Mouse (Mus musculus) embryo, embryonic 11 days (tissue): ENCODE measurements around the gene Zar1.
"Not testable (repeated sequence)": the region's sequence is repeated elsewhere in the genome, so short reads cannot be mapped to it uniquely, and the experiment has no call there.

Experiments used
- DNase-seq: peaks from one replicate; pipeline ENCODE4 v3.0.0-alpha.2; 2015

Zar1 gene

DNA sequence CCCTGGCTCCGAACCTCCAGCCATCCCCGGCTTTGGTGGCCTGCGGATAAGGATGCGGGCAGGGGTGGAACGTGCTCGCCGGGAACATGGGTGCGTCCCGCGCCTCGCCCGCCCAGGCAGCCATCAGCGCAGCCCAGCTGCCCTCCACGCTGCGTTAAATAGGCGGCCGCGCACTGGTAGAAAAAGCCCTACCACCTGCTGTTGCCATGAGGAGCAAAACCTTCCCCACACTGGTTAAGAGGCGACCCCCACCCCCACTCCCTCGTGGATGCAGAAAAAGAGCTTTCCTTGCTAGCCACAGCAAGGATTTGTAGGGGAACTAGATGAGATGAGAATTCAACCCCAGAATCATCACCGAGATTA is at the start of gene Zar1:
Gene Zar1 (minus strand): TSS at position 285 of the 363 bp plus-strand sequence.
- DNase-seq: peak; percentile 30

DNA sequence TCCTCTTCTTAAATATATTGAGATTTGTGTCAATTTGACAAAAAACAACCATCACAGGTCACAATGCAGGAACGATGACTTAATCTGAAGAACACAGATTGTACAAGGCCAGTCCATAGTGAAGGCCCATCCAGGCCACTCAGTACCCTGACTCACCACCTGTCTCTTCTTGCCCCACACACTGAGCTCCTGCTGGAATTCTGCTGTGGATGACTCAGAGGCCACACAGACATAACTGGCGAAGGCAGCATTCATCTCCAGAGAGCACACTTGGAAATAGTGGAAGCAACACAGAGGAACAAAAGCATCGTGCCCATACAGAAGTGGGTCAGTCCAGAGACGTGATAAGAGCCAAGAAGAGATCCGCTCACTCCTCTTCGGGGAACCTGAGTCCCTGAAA is 49.0 kb upstream of the Zar1 start:
- DNase-seq: no peak

DNA sequence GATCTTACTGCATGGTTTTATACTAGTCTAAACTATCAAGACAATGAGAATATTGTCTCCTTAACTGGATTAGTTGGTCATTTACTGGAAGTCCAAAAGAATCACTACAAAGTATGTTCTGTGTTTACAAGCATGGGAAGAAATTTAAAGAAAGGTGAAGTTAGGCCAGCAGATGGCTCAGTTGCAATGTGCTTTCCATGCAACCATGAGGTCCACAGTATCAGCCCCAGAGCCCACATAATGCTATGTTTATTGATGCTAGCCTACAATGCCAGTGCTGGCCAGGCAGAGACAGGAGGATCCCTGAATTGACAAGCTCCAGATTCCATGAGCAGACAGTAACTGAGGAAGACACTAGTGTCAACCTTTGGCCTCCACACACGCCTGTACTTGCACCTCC is 40.0 kb upstream of the Zar1 start:
- DNase-seq: no peak

DNA sequence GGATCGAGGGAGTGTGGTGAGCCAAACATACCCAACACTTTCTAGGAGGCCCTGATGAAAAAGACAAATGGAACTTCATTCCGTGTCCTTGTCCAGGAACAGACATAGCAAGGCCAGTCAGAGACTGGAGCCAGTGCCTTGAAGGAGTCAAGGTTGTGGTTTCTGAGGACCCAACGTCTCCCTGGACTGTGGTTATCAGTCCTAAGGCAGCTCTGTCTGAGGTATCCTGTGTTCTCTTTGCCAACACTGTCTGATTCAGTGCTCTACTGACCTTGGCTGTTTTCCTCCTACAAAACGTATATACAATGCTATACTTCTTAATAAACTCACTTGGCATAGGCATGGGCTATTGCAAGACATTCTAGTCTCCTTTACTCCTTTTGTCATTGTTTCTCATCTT is 36.4 kb upstream of the Zar1 start:
- DNase-seq: no peak

DNA sequence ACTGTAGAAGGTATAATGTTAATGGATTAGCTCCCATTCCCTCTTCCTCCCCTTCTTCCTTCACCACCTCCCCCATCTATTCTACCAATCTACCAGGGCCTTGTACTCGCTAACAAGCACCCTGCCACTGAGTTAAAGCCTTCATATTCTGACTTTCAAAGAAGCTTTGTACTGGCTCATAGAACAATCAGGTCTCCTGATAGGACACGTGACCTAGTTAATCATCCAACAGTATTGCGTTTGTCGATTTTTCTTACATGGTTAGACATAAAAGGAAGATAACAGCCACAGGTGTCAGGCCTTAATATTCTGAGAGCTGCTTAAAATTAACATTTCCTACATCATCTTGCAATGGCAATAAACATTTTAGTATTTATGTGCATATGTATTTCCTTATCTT is 22.1 kb upstream of the Zar1 start:
- DNase-seq: no peak

DNA sequence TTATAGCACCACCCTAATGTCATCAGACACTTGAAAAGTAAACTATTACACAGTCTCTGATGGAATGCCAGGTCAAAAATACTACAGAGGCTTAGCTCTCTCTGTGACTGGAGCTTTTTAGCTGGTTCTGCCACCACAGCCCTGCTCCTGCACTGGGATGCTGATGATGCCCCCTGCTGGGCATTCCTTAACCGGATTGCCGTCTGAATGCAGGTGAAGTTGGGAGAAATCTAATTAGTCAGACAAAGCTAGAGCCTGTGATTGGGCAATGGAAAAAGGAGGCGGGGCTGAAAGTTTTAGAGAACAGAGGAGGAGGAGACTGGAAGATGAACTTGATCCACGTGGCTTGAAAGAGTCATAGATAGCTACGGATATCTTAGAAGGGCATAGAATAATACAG is 20.0 kb upstream of the Zar1 start:
- DNase-seq: peak; percentile 70

DNA sequence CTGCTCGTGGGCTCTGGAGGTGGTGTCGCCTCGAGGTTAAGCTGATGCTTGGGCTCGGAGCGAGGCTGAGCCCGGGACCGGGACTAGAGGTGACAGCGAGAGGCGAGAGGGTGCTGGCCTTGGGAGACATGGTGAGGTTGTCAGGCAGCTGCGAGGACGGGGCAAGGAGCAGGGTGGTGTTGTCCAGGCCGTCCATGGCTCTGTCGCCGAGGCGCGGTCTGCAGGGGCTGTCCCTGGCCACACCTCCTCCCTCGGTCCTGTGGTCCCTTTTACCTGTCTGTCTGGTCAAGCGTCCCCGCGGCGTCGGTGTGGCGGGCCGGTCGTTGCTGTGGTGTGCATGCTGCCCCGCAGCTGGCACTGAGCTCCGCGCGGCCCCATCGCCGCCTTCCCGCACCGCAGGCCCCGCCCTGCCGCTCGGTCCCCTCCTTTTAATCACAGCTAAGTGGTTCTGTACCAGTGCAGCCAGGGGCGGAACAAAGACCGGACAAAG is 6.2 kb upstream of the Zar1 start, which contains the start of gene Gm5868:
Gene Gm5868 (minus strand): TSS at position 360 of the 490 bp plus-strand sequence.
- DNase-seq: peak; percentile 59

DNA sequence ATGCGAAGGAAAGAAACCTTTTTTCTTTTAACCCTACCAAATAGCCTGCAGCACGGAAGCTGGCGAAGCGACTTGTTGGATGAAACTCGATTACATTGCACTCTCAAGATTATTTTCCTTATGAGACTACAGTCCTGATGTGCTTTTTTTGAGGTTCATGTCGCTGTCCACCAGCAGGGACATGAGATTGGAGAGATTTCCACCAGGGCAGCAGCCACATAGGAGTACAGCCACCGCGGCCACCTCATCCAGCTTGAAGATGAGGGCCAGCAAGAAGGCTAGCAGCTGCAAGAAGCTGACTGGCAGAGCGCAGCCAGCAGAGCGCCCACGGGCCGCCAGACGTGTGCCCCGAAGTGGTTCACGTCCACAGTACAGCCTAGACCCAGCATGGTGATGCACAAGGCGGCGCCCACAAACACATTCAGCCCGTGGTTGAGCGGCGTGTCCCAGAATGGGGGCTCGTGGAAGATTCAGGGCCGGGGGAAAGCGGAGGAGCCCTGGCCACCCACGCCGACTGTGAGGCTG is 5.7 kb upstream of the Zar1 start:
- peak; percentile 12 for DNase-seq

DNA sequence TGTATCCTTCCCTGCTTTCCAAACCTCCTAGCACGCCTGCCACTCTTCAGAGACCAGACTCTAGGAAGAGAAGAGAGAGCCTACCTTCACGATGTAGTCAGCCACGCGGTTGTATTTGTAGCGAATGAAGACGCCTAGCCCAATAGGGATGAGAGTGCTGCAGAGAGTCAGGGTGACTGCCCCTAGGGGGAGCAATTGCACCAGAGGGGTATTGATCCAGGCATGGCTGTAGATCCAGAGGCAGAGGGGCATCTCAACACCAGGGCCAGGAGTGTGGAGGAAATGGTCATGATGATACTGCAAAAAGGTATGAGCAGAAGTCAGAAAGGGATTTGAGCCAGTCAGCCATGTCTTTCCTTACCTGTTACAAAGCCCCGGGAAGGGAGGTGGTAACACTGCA is 5.1 kb upstream of the Zar1 start:
- not testable (repeated sequence) for DNase-seq

DNA sequence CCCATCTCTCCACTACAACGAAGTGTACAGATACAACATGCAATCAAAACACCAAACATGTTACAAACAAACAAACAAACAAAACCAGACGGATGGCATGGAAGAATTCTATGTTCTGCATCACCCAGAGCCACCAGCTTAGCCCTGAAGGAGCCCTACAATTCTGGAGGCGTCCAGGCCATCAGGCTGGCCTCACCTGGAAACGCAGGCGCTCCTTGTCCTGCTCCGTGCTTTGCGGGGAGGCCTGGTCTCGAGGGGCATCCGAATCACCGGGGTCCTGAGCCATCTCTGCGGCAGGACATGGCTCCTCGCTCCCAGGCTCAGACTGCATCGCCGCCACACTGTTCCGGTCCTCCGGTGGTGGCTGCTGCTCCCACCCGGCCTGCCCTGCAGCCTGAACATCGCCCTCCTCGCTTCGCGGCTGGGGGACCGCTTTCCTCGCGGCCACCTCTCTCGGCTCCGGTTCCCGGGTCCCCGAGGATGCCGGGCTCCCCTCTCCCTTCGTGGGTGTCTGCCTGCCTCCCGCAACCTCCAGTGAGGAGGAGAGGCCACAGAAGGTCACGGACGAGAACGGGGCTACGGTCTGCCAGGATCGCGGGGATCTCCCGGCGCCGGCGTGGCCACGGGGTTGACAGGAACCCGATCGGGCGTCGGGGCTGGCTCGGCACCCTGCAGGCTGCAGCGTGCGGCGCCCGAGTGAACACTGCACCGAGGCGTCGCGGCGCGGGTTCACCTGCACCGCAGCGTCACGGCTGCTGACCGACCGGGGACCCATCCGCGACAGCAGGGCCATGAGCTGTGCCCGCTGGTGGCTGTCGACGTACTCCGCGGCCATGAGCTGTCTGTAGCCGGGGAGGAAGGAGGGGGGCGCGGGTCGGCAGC is 725 bp downstream of the Zar1 start:
- peak; percentile 47 for DNase-seq

DNA sequence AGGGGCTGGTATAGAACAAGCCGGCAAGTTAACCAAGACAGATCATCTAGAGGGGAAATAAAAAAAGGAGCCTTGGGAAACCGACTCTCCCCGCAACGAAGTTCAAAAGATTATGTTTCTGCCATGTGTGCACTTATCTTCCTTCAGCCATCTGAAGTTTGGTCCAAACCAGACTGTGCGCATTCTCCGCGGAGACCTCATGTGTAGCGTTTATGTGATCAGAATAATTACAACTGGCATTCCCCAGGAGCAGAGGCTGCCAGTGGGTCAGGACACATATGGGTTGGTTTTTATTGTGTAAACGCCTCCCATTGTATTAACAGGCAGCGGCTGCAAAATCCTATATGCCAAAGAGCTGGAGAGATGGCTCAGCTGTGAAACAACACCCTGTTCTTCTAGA is 1.5 kb downstream of the Zar1 start:
- DNase-seq: peak; percentile 47

DNA sequence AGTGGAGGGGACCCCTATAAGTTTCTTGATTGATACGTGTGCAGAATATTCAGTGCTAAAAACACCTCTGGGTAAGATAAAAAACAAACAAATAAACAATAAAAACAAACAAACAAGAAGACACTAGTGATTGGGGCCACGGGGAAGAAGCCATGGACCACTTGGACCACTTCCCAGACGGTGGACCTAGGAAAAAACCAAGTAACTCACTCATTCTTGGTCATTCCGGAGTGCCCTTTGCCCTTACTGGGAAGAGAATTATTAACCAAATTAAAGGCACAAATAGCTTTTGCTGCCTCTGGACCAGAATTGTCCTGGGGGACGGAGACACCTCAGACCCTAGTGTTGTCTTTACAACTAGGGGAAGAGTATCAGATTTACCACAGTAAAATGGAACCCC is 15.4 kb downstream of the Zar1 start:
- DNase-seq: no peak

DNA sequence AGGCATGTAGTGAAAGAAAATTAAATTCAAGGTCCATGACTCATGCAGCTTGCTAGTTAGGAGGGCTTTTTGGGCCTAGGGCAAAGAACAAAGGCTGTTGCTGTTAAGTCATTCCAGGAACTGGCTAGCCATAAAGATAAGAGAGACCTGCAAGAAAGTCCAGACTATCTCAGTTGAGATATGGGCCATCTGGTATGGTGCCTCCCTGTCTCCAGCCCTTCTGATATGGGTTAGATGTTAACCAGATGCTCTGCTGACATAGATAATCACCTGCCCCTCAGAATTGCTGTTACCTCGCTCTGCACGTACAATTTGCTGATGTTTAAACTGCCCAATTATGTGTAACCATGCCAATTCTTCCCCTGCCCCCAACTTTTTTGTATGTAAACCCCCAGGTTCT is 17.9 kb downstream of the Zar1 start:
- not testable (repeated sequence) for DNase-seq

DNA sequence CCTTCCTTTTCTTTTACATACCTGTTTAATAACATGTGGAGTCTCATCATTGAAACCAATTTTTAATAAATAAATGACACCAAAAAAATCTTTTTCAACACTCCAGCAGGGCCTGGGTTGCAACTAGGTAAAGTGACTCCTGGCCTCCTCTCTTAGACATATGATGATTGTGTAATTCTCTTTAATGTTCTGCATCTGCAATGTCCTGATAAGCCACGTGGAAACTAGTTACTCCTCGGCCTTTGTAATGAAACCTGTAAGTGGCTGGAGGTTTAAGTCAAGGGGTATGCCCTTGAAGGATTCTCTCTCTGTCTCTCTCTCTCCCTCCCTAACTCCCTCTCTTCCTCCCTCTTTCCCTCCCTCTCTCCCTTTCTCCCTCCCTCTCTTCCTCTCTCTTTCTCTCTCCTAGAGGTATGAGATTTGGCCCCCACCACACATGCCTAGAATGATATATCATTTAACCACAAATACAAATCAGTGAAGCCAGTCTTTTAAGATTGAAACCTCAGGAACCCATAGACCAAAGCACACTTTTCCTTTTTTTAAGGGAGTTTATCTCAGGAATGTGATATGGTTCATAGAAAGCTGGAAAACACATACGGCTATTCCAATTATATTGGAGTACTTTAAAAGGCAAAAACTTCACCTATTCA is 20.0 kb downstream of the Zar1 start:
- no peak for DNase-seq

DNA sequence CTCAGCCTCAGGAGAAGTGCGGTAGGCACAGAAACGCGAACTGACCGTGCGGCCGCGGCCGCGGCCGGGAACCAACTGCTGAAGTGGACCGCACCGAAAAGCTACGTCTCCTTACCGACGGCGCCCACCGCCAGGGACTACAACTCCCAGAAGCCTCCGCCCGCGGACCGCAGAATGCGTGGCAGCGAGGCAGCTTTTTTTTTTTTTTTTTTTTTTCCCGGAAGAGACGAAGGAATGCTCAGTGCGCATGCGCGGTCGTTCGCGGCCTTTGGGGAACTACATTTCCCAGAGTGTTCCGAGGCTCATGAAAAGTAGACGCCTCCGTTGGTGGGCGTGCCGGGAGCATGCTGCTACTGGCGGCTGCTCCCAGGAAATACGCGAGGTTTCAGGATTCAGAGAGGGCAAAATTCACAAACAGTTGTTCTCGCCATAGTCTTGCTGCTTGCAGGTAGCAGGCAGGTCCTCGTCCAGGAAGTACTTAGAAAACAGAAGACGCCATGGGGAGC is 21.5 kb downstream of the Zar1 start, which contains the start of gene Nfxl1:
Gene Nfxl1 (minus strand): TSS at position 141 of the 506 bp plus-strand sequence.
- peak; percentile 99 for DNase-seq

DNA sequence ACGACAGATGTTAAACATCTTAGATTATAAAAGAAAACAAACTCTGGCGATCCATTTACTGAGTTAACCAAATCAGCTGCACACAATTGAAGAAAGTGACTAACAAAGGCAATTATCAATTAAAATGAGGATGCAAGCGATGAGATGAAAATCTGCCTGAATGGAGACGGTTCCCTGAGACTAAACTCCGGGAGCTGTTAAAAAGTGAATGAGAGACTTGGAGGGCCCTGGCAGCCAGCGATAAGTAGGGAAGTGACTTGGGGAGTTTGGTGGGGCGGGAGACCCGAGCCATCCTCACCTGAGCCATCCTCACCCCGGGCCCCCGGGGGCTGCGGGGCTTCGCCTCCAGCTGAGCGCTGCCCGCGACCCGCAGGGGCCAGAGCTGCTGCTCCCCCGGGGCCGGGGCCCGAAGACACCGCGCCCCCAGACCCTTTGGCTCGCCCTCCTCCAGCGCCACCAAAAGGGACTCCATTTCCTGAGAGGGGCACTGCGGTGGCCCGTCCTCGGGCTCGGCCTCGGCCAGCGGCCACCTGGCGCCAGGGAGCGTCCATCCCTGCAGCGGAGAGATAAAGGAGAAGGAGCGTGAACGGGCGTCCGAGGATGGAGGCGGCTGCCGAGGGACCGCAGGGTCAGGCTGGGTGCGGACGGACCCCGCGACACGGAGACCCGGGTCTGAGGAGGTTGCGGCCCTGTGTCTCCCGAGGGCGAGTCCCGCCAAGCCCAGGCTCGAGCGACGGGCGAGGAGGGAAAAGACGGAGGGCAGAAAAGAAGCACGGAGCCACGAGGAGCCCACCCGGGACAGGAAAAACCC is 22.1 kb downstream of the Zar1 start:
- DNase-seq: peak; percentile 58

DNA sequence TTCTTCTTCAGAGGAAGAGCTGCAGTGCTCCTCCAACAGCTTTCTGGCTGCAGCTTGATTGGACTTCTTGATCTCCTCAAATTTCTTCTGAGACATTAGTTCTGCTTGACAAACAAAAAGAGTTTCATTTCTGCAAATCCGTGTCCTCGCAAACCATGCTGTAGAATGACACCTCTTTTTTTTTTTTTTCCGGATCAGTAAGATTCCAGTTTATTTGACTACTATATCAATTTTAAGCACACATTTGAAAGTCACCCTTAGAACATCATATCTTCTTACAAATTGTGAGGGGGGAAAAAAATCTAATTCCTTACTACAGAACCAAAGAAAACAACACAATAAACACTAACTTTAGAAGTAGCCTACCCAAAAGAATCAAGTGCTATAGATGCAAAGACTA is 24.8 kb downstream of the Zar1 start:
- no peak for DNase-seq

DNA sequence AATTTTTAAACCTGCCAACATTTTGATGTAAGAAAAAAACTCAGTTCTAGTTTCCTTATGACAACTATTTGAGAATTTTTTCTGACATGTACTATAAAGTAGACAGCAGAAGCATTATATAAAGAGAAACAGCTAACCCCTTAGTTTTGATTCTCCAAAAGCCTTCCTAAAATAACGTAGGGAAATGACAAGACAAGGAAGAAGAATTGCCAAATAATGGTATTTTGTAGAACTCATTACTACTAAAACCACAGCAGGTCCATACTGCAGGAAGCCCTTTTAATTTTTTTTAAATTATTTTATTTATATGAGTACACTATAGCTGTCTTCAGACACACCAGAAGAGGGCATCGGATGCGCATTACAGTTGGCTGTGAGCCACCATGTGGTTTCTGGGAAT is 29.8 kb downstream of the Zar1 start:
- no peak for DNase-seq

DNA sequence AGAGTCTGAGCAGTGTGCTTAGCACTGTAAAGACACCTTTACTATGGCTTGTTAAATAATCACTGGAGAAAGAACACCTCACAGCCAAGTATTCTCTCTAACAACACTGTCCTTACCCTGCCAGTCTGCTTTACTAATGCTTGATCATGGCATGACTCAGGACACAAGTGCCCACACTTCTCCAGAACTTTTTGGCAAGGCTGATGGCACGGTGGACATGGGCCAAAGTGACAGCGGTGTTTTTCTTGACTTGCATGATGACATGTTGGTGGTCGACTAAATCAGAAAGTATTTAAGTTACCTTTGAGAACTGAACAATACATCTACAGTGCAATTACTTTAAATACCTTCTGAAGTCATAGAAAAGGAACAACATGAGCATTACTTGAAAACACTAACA is 52.2 kb downstream of the Zar1 start:
- DNase-seq: no peak
